Mouse (Mus musculus) heart, postnatal 0 days (tissue): ENCODE data around the gene Ctu2. TPM values are rescaled to one million over a fixed set of nuclear protein-coding genes. Genes with fewer than 3 reads are reported as not detected.
A peak's percentile ranks its signal among the peaks of the same experiment; 100 is the strongest.

Source experiments
- ATAC-seq: fragments of 200-750 bp; cut with Nextera tagmentation; 2 replicates; pipeline ENCODE4 v1.8.0; 2017; ENCODE audit warnings: low read depth, moderate number of reproducible peaks, moderate library complexity; ENCODE audit not compliant: insufficient read depth
- DNase-seq: peaks from one replicate; pipeline ENCODE4 v3.0.0-alpha.2; 2016; ENCODE audit warnings: low spot score
- H3K27ac ChIP-seq: fragments of 300-500 bp; sonication (generic); 2 replicates; pipeline ENCODE4 v1.5.1; 2014; ENCODE audit warnings: low read depth, mild to moderate bottlenecking
- H3K27me3 ChIP-seq: fragments of 300-500 bp; sonication (generic); 2 replicates; pipeline ENCODE4 v1.6.1; 2014; ENCODE audit warnings: low read length, mixed read lengths; ENCODE audit not compliant: control insufficient read depth, insufficient read depth
- H3K36me3 ChIP-seq: fragments of 300-500 bp; sonication (generic); replicated peaks from 2 replicates; pipeline ENCODE4 v1.6.1; 2014; ENCODE audit warnings: low read length, mixed read lengths; ENCODE audit not compliant: control insufficient read depth, insufficient read depth
- H3K4me1 ChIP-seq: fragments of 300-500 bp; sonication (generic); 2 replicates; pipeline ENCODE4 v1.6.1; 2014; ENCODE audit warnings: antibody characterized with exemption; ENCODE audit not compliant: control insufficient read depth, insufficient read depth
- H3K4me2 ChIP-seq: fragments of 300-500 bp; sonication (generic); 2 replicates; pipeline ENCODE4 v1.6.1; 2014; ENCODE audit warnings: low read depth, mild to moderate bottlenecking, low read length, moderate library complexity
- H3K4me3 ChIP-seq: fragments of 300-500 bp; sonication (generic); 2 replicates; pipeline ENCODE4 v1.5.1; 2014; ENCODE audit warnings: low read depth, low read length
- H3K9ac ChIP-seq: fragments of 300-500 bp; sonication (generic); replicated peaks from 2 replicates; pipeline ENCODE4 v1.6.1; 2014; ENCODE audit warnings: low read depth, low read length, mixed read lengths
- H3K9me3 ChIP-seq: fragments of 300-500 bp; sonication (generic); replicated peaks from 2 replicates; pipeline ENCODE4 v1.6.1; 2016; ENCODE audit warnings: low read length; ENCODE audit not compliant: control insufficient read depth
- CTCF ChIP-seq: IDR thresholded peaks from 2 replicates; pipeline ENCODE4 v1.5.1; 2016; ENCODE audit warnings: antibody characterized with exemption, control low read depth, low read depth
- EP300 ChIP-seq: IDR thresholded peaks from 2 replicates; pipeline ENCODE4 v1.6.1; 2016; ENCODE audit warnings: antibody characterized with exemption, low read depth
- WGBS: fragments of 180-500 bp; shearing (Covaris S2); extraction: QIAGEN DNeasy Blood & Tissue Kit; methylation state at CpG from one replicate; pipeline ENCODE4 v1.1.7; 2014; 5-methylcytosine and 5-hydroxymethylcytosine counted together
- polyA plus RNA-seq: library from polyadenylated mRNA; unstranded; fragments of >200 nt; fragmentation: Nextera tagmentation; extraction: Ambion mirVana; gene quantifications from 2 replicates; pipeline ENCODE4 v1.2.1, GENCODE M21; 2015
- total RNA-seq: library from RNA; depleted of rRNA; stranded (reverse); fragments of >200 nt; gene quantifications from 2 replicates; pipeline ENCODE4 v1.2.3, GENCODE M21; 2014; ENCODE audit warnings: low replicate concordance

Gene Ctu2
- total and polyA plus RNA-seq, 2 experiments from 2014 or later, result 24.3 to 28.4 TPM

- H3K27me3 ChIP-seq, result no peaks in the 10 kb centered on the region
- H3K4me2 ChIP-seq, result no peak overlapping the region
- no peaks in the 10 kb centered on the region for H3K9me3 ChIP-seq
- peaks cover 22% of the 10 kb centered on the region; the same call in 1 of the 2 replicates for H3K4me1 ChIP-seq
- 0 out of 2 replicates have a peak overlapping the region, but pooled peaks have one; percentile 15 for H3K27ac ChIP-seq
- DNase-seq, result no peak
- no peaks in the 10 kb centered on the region for H3K36me3 ChIP-seq
- 76% methylated on average over 14 of the region's 14 CpGs for WGBS
- H3K4me3 ChIP-seq, result no peak overlapping the region
- no peak overlapping the region for H3K9ac ChIP-seq
- no peak for TF ChIP-seq EP300
- TF ChIP-seq CTCF, result no peak
- ATAC-seq, result no peak
Observed at GRCm38 (mm10) chr8:122515699-122516098, 39.8 kb downstream of the Ctu2 start.

- Histone ChIP-seq H3K27ac (peak overlapping the region; percentile 89), H3K36me3 (no peaks in the 10 kb centered on the region), H3K4me3 (no peak overlapping the region), H3K27me3 (no peaks in the 10 kb centered on the region), H3K9ac (no peak overlapping the region), H3K4me2 (peak overlapping the region; percentile 39), H3K9me3 (no peaks in the 10 kb centered on the region), H3K4me1 (peaks cover 25% of the 10 kb centered on the region)
- peak; percentile 74 for ATAC-seq
- peak; percentile 89 for TF ChIP-seq EP300
- no peak for TF ChIP-seq CTCF
- WGBS, result 25% methylated on average over 6 of the region's 6 CpGs
- DNase-seq, result peak; percentile 76
Observed at GRCm38 (mm10) chr8:122517541-122518190, 41.7 kb downstream of the Ctu2 start.

GRCm38 (mm10) chr8:122520611-122521010 is 44.7 kb downstream of the Ctu2 start:
- no peak for TF ChIP-seq CTCF
- TF ChIP-seq EP300, result no peak
- Histone ChIP-seq H3K9ac (no peak overlapping the region), H3K4me3 (no peak overlapping the region), H3K9me3 (no peaks in the 10 kb centered on the region), H3K36me3 (no peaks in the 10 kb centered on the region), H3K27ac (peak overlapping the region; percentile 89), H3K27me3 (no peaks in the 10 kb centered on the region), H3K4me2 (no peak overlapping the region), H3K4me1 (peaks cover 54% of the 10 kb centered on the region)
- 50% methylated on average over 11 of the region's 11 CpGs for WGBS
- DNase-seq (no peak), ATAC-seq (no peak)

- 30% methylated on average over 14 of the region's 14 CpGs for WGBS
- Histone ChIP-seq H3K4me1 (peaks cover 67% of the 10 kb centered on the region), H3K9me3 (no peaks in the 10 kb centered on the region), H3K27ac (peak overlapping the region; percentile 88), H3K4me3 (no peak overlapping the region), H3K36me3 (no peaks in the 10 kb centered on the region), H3K27me3 (no peaks in the 10 kb centered on the region), H3K9ac (peak overlapping the region; percentile 50; the same call in 1 of the 2 replicates), H3K4me2 (peak overlapping the region; percentile 37)
- DNase-seq (peak; percentile 67), ATAC-seq (peak; percentile 37)
- peak; percentile 2; the same call in 1 of the 2 replicates for TF ChIP-seq CTCF
- no peak for TF ChIP-seq EP300
Observed at GRCm38 (mm10) chr8:122522796-122523651, 47.1 kb downstream of the Ctu2 start.

GRCm38 (mm10) chr8:122523652-122524360 is 47.9 kb downstream of the Ctu2 start:
- no peaks in the 10 kb centered on the region for H3K36me3 ChIP-seq
- peaks cover 59% of the 10 kb centered on the region for H3K4me1 ChIP-seq
- H3K27ac ChIP-seq, result peak overlapping the region; percentile 88
- ATAC-seq (no peak), DNase-seq (no peak)
- WGBS, result 18% methylated on average over 23 of the region's 23 CpGs
- H3K27me3 ChIP-seq, result no peaks in the 10 kb centered on the region
- H3K9ac ChIP-seq, result peak overlapping the region; percentile 50; the same call in 1 of the 2 replicates
- H3K9me3 ChIP-seq, result no peaks in the 10 kb centered on the region
- no peak overlapping the region for H3K4me3 ChIP-seq
- no peak for TF ChIP-seq EP300
- no peak for TF ChIP-seq CTCF
- H3K4me2 ChIP-seq, result peak overlapping the region; percentile 37
